Mouse (Mus musculus) forebrain, embryonic 13.5 days (tissue): ENCODE results near the gene Thsd7a. TPM values are rescaled to one million over a fixed set of nuclear protein-coding genes. Genes with fewer than 3 reads are reported as not detected.

Experiments used
- ATAC-seq: fragments of 200-750 bp; cut with Nextera tagmentation; 2 replicates; pipeline ENCODE4 v1.8.0; 2017
- H3K27ac ChIP-seq: fragments of 300-500 bp; sonication (generic); 2 replicates; pipeline ENCODE4 v1.5.1; 2015; ENCODE audit warnings: inconsistent platforms, mild to moderate bottlenecking, moderate library complexity
- H3K27me3 ChIP-seq: fragments of 300-500 bp; sonication (generic); 2 replicates; pipeline ENCODE4 v1.6.1; 2015; ENCODE audit warnings: mild to moderate bottlenecking, inconsistent platforms
- H3K36me3 ChIP-seq: fragments of 300-500 bp; sonication (generic); 2 replicates; pipeline ENCODE4 v1.6.1; 2015; ENCODE audit warnings: mild to moderate bottlenecking, inconsistent platforms; ENCODE audit not compliant: poor library complexity, severe bottlenecking
- H3K4me1 ChIP-seq: fragments of 300-500 bp; sonication (generic); 2 replicates; pipeline ENCODE4 v1.6.1; 2015; ENCODE audit warnings: inconsistent platforms
- H3K4me2 ChIP-seq: fragments of 300-500 bp; sonication (generic); 2 replicates; pipeline ENCODE4 v1.6.1; 2015; ENCODE audit warnings: inconsistent platforms, mild to moderate bottlenecking, moderate library complexity
- H3K4me3 ChIP-seq: fragments of 300-500 bp; sonication (generic); 2 replicates; pipeline ENCODE4 v1.5.1; 2015; ENCODE audit warnings: mild to moderate bottlenecking, inconsistent platforms
- H3K9ac ChIP-seq: fragments of 300-500 bp; sonication (generic); 2 replicates; pipeline ENCODE4 v1.6.1; 2015; ENCODE audit warnings: mild to moderate bottlenecking, inconsistent platforms
- H3K9me3 ChIP-seq: fragments of 300-500 bp; sonication (generic); replicated peaks from 2 replicates; pipeline ENCODE4 v1.6.1; 2016; ENCODE audit warnings: inconsistent platforms
- WGBS: fragments of 180-500 bp; shearing (Covaris S2); methylation state at CpG from one replicate; pipeline ENCODE4 v1.1.7; 2015; 5-methylcytosine and 5-hydroxymethylcytosine counted together
- polyA plus RNA-seq: library from polyadenylated mRNA; unstranded; fragments of >200 nt; fragmentation: Nextera tagmentation; extraction: Ambion mirVana; gene quantifications from 2 replicates; pipeline ENCODE4 v1.2.1, GENCODE M21; 2015

Gene Thsd7a
- polyA plus RNA-seq, 1 experiment from 2014 or later: 13.4 TPM

GRCm38 (mm10) chr6:12555114-12556099, 193.8 kb downstream of the Thsd7a start:
- Histone ChIP-seq H3K4me3 (no peak overlapping the region), H3K4me1 (peaks cover under 1% of the 10 kb centered on the region), H3K9ac (no peak overlapping the region), H3K4me2 (no peak overlapping the region), H3K27me3 (no peaks in the 10 kb centered on the region), H3K27ac (no peak overlapping the region), H3K9me3 (no peaks in the 10 kb centered on the region), H3K36me3 (no peaks in the 10 kb centered on the region)
- ATAC-seq: no peak
- WGBS: 90% methylated on average over 32 of the region's 32 CpGs

DNA sequence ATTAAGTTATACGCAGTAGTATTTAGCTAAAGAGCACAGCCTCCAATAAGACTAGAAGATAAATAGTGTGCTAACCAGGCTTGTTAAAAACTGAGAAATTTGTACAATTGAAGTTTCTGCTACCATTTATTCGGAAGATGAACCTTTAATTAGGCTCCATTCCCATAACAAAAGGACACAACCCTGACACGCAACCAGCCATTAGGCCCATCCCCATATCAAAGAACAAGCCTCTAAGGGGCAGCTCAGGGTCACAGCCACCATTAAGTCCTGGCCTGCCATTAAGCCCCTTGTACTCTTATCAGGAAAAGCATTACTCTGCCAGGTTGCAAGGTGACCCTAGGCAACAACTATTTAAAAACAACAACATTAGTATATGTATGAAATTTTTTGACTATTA, 198.0 kb downstream of the Thsd7a start:
- WGBS: 65% methylated on average over 3 of the region's 3 CpGs
- ATAC-seq: no peak

DNA sequence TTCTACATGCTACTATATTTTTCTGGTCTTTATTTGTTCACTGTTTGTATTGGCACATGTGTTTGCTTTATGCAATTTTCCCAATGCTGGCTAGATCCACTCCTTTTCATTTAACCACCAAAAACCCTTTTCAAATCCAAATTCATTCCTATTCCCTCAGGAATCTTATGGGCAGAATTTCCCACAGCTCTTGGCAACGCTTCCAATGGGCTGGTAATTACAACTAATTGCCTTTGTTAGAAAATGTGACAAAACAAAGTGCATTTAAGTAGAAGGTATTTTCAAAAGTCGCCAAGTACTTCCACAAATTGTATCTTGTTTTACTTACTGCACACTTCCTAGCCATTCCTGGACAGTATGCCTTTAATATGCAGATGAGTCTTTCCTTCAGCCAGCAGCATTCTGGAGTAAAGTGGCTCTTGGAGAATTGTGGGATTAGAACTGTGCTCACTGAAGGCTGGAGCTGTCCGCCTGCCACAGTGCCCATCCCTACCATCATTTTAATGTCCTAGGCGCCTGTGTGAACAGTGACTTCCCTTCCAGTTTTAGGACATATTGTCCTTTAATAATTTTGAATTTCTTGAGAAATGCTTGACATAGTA, 199.1 kb downstream of the Thsd7a start:
- Histone ChIP-seq H3K4me3 (no peak overlapping the region), H3K27me3 (no peaks in the 10 kb centered on the region), H3K27ac (no peak overlapping the region), H3K4me1 (peaks cover 6% of the 10 kb centered on the region), H3K36me3 (no peaks in the 10 kb centered on the region), H3K9ac (no peak overlapping the region), H3K9me3 (no peaks in the 10 kb centered on the region), H3K4me2 (no peak overlapping the region)
- 24% methylated on average over 4 of the region's 4 CpGs for WGBS
- ATAC-seq: peak; percentile 90

More for the DNA sequence above, 198.0 kb downstream of the Thsd7a start:
- Histone ChIP-seq H3K4me2 (no peak overlapping the region), H3K27me3 (no peaks in the 10 kb centered on the region), H3K4me1 (peaks cover 6% of the 10 kb centered on the region), H3K27ac (no peak overlapping the region), H3K9ac (no peak overlapping the region), H3K36me3 (no peaks in the 10 kb centered on the region), H3K4me3 (no peak overlapping the region), H3K9me3 (no peaks in the 10 kb centered on the region)

DNA sequence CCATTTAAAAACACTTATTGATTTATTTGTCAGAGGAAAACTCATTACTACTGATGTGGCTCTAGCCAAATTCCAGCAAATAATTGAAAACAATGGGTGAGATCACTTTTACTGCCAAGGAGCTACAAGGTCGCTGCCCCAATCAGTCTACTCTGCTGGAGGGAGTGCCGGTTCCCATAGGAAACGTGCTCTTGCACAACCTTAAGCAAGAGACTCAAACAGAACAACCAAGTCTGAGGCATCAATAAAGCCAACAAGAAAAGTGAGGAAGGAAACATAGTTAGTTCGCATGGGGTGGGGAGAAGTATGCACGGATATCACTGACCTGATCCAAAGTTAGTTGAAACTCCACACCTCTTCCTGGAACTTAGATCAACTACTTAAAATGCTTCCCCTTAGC, 205.1 kb downstream of the Thsd7a start:
- Histone ChIP-seq H3K4me1 (no peaks in the 10 kb centered on the region), H3K4me2 (no peak overlapping the region), H3K27me3 (no peaks in the 10 kb centered on the region), H3K27ac (no peak overlapping the region), H3K36me3 (no peaks in the 10 kb centered on the region), H3K9me3 (no peaks in the 10 kb centered on the region), H3K4me3 (no peak overlapping the region), H3K9ac (no peak overlapping the region)
- 42% methylated on average over 5 of the region's 5 CpGs for WGBS
- no peak for ATAC-seq

GRCm38 (mm10) chr6:12542496-12542895, 206.7 kb downstream of the Thsd7a start:
- no peak for ATAC-seq
- Histone ChIP-seq H3K4me1 (no peaks in the 10 kb centered on the region), H3K9me3 (no peaks in the 10 kb centered on the region), H3K4me3 (no peak overlapping the region), H3K36me3 (no peaks in the 10 kb centered on the region), H3K9ac (no peak overlapping the region), H3K27me3 (no peaks in the 10 kb centered on the region), H3K4me2 (no peak overlapping the region), H3K27ac (no peak overlapping the region)
- WGBS: 47% methylated on average over 3 of the region's 3 CpGs

DNA sequence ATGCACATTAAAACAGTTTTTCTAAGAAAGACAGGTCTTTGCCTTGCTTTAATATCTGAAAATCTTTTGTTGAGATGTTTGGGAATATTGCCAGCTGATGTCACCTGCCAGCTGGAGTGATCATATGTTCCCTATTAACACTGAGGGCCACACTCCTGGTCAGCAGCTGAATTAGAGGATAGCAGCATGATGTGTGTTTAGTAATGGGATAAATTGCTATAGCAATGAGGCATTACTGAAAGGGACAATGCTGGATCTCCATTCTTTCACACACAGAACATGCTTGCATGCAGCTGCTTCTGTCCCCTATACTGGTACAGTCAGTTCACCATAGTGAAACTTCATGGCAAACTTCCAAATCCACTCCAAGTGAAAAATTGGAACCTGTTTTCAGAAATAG, 230.1 kb downstream of the Thsd7a start:
- H3K27ac ChIP-seq: no peak overlapping the region
- H3K9me3 ChIP-seq: no peaks in the 10 kb centered on the region
- H3K36me3 ChIP-seq: no peaks in the 10 kb centered on the region
- no peaks in the 10 kb centered on the region for H3K27me3 ChIP-seq
- H3K9ac ChIP-seq: no peak overlapping the region
- H3K4me3 ChIP-seq: no peak overlapping the region
- H3K4me1 ChIP-seq: 0 out of 2 replicates have a peak, but pooled peaks cover 3% of the 10 kb centered on the region
- H3K4me2 ChIP-seq: no peak overlapping the region
- ATAC-seq: peak; percentile 88

DNA sequence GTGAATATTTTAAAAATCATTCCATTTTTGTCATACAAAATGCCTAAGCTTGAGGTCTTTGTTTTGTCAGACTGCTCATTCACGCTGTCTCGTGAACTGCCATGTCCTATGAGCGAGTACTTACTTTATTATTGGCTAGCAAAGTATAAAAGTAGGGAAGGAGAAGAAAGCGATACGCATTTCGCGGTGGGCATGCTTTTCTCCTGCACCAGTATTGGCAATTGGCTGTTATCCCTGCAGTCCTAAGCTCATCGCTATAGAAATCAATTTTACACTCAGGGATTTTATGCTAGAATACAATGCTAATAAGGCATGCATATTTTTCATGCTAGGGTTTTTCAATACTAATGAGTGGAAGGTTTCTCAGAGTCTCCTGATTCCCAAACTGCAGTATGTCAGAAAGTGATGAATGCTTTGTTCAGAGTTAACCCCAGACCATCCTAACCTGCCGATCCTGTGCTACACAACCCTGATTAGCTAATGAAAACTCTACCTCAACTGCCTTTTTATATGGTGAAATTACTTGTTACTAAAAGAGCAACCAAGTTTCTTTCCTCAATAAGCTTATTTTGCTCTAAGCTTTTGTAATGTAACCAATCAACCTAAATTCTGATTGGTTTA, 230.8 kb downstream of the Thsd7a start:
- H3K4me3 ChIP-seq: no peak overlapping the region
- no peaks in the 10 kb centered on the region for H3K36me3 ChIP-seq
- H3K4me2 ChIP-seq: no peak overlapping the region
- H3K4me1 ChIP-seq: 0 out of 2 replicates have a peak, but pooled peaks cover 3% of the 10 kb centered on the region
- H3K9me3 ChIP-seq: no peaks in the 10 kb centered on the region
- no peak overlapping the region for H3K27ac ChIP-seq
- WGBS: 71% methylated on average over 9 of the region's 9 CpGs
- no peak overlapping the region for H3K9ac ChIP-seq
- no peaks in the 10 kb centered on the region for H3K27me3 ChIP-seq
- ATAC-seq: no peak

- ATAC-seq: no peak
- H3K4me3 ChIP-seq: no peak overlapping the region
- no peaks in the 10 kb centered on the region for H3K36me3 ChIP-seq
- 0 out of 2 replicates have a peak, but pooled peaks cover 3% of the 10 kb centered on the region for H3K4me1 ChIP-seq
- no peak overlapping the region for H3K27ac ChIP-seq
- no peaks in the 10 kb centered on the region for H3K9me3 ChIP-seq
- no peaks in the 10 kb centered on the region for H3K27me3 ChIP-seq
- H3K4me2 ChIP-seq: no peak overlapping the region
- no peak overlapping the region for H3K9ac ChIP-seq
These were observed 231.5 kb downstream of the Thsd7a start for GRCm38 (mm10) chr6:12517726-12518125.

GRCm38 (mm10) chr6:12506877-12507276, 242.3 kb downstream of the Thsd7a start:
- ATAC-seq: no peak

DNA sequence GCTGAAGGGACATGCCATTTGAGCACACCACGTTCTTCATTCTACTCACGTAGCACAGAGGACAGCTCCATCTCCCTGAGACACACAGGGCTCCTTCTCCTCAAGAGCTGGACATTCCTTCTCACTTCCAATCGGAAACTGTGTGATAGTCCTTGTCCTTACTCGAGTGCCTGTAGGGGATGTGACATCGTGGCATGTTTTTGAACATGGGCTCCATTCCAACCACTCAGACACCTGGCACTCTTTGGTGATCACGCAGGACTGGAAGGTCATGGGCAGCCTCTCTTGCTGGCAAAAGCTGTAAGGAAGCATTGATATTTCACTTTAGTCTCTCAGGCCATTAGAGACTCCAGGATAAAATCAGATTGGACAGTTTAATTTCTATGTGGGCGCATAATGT, 245.3 kb downstream of the Thsd7a start:
- Histone ChIP-seq H3K27me3 (no peaks in the 10 kb centered on the region), H3K9me3 (no peaks in the 10 kb centered on the region), H3K4me1 (no peaks in the 10 kb centered on the region), H3K27ac (no peak overlapping the region), H3K9ac (no peak overlapping the region), H3K4me3 (no peak overlapping the region), H3K36me3 (no peaks in the 10 kb centered on the region), H3K4me2 (no peak overlapping the region)
- 92% methylated on average over 7 of the region's 7 CpGs for WGBS
- no peak for ATAC-seq

More at GRCm38 (mm10) chr6:12506877-12507276, 242.3 kb downstream of the Thsd7a start:
- Histone ChIP-seq H3K4me3 (no peak overlapping the region), H3K9me3 (no peaks in the 10 kb centered on the region), H3K9ac (no peak overlapping the region), H3K36me3 (no peaks in the 10 kb centered on the region), H3K27me3 (no peaks in the 10 kb centered on the region), H3K27ac (no peak overlapping the region), H3K4me2 (no peak overlapping the region), H3K4me1 (no peaks in the 10 kb centered on the region)
- 81% methylated on average over 2 of the region's 2 CpGs for WGBS

GRCm38 (mm10) chr6:12500888-12501287, 248.3 kb downstream of the Thsd7a start:
- WGBS: 82% methylated on average over 7 of the region's 7 CpGs
- ATAC-seq: no peak

DNA sequence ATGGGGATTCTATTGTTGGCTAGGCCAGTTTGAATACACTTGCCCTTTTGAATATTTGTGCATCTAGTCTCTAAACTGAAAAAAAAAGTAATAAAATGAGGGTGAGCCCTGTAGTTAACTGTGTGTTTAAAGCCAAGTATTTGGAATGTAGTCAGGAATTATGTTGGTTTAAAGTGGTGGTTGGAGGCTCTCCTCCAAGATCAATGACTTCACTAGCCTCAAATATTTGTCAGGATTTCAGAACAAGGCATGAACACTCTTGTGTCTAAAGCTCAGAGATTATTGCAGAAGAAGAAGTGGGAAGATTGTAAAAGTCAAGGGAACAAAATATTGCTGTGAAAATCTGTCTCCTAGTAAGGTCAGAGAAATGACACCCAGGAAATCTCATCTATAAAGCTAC, 249.3 kb downstream of the Thsd7a start:
- no peaks in the 10 kb centered on the region for H3K27me3 ChIP-seq
- no peak for ATAC-seq
- no peak overlapping the region for H3K27ac ChIP-seq

More at GRCm38 (mm10) chr6:12500888-12501287, 248.3 kb downstream of the Thsd7a start:
- no peaks in the 10 kb centered on the region for H3K27me3 ChIP-seq
- H3K4me3 ChIP-seq: no peak overlapping the region
- H3K9ac ChIP-seq: no peak overlapping the region
- no peak overlapping the region for H3K4me2 ChIP-seq
- H3K36me3 ChIP-seq: no peaks in the 10 kb centered on the region
- no peak overlapping the region for H3K27ac ChIP-seq
- no peaks in the 10 kb centered on the region for H3K9me3 ChIP-seq
- no peaks in the 10 kb centered on the region for H3K4me1 ChIP-seq

More for the DNA sequence above, 249.3 kb downstream of the Thsd7a start:
- no peaks in the 10 kb centered on the region for H3K4me1 ChIP-seq
- H3K9me3 ChIP-seq: no peaks in the 10 kb centered on the region
- H3K4me2 ChIP-seq: no peak overlapping the region
- H3K9ac ChIP-seq: no peak overlapping the region
- no peak overlapping the region for H3K4me3 ChIP-seq
- H3K36me3 ChIP-seq: no peaks in the 10 kb centered on the region
